Mouse (Mus musculus) testis, adult 2 months (tissue): ENCODE results near the gene Zfp827.

Experiments
- CTCF ChIP-seq: fragments of 200-500 bp; IDR thresholded peaks from 2 replicates; pipeline ENCODE4 v1.5.1; 2012; ENCODE audit warnings: low read depth, mild to moderate bottlenecking, inconsistent platforms, low read length, moderate library complexity; ENCODE audit not compliant: control insufficient read depth, insufficient read depth, insufficient replicate concordance
- POLR2A ChIP-seq: fragments of 200-500 bp; IDR thresholded peaks from 2 replicates; pipeline ENCODE4 v1.6.1; 2012; ENCODE audit warnings: low read depth, mild to moderate bottlenecking, inconsistent platforms, low read length, moderate library complexity; ENCODE audit not compliant: control insufficient read depth

- no peak for TF ChIP-seq POLR2A
- no peak for TF ChIP-seq CTCF
Observed at GRCm38 (mm10) chr8:79208181-79208580, 179.9 kb downstream of the Zfp827 start.
